Mouse (Mus musculus) induced T-regulatory cell, adult 2 months (primary cell): ENCODE data around the gene Tpte.
A peak's percentile ranks its signal among the peaks of the same experiment; 100 is the strongest.
"Not testable (repeated sequence)": the region's sequence is repeated elsewhere in the genome, so short reads cannot be mapped to it uniquely, and the experiment has no call there.

Source experiments
- DNase-seq: peaks from one replicate; pipeline ENCODE4 v3.0.0-alpha.2; 2012; ENCODE audit warnings: low read depth

Tpte gene

GRCm38 (mm10) chr8:22282999-22283491 lies at the start of gene Tpte:
Gene Tpte (plus strand): TSS chr8:22283441.
- no peak for DNase-seq

GRCm38 (mm10) chr8:22242986-22243385 lies 40.3 kb upstream of the Tpte start:
- DNase-seq: no peak

DNA sequence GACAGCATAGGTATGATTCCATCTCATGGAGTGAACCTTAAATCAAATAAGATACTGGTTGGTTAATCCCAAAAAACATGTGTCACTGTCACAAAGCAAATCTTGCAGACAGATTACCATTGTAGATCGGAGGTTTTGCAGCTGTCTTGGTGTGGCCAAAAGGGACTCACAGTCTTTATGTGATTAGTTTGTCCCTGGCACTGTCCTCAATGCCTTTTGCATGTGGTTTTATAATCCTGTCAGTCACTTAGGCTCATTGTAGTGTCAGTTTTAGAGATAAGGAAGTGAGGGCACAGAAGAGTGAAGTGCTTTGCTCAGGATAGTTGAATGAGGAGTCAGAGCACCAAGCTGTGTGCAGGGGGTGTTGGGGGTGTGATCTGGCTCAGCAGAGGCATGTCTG lies 37.6 kb upstream of the Tpte start:
- DNase-seq: no peak

GRCm38 (mm10) chr8:22247956-22248355 lies 35.3 kb upstream of the Tpte start:
- no peak for DNase-seq

DNA sequence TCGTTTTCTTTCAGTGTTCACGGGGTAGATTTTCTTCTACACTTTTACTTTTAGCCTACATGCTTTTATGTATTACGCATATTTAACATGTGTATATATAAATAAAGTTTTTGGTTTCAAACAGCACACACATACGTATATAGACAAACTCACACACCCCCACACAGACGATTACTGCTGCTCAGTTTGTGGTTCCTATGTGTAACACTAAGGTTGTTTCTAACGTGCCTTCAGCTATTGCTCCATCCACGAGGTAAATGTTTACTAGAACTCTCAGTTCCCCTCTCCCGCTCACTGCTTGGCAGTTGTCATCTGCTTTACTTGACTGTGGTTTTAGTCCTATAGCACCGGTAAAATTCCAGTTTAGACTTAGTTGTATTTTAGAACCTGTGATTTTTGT lies 34.2 kb upstream of the Tpte start:
- no peak for DNase-seq

DNA sequence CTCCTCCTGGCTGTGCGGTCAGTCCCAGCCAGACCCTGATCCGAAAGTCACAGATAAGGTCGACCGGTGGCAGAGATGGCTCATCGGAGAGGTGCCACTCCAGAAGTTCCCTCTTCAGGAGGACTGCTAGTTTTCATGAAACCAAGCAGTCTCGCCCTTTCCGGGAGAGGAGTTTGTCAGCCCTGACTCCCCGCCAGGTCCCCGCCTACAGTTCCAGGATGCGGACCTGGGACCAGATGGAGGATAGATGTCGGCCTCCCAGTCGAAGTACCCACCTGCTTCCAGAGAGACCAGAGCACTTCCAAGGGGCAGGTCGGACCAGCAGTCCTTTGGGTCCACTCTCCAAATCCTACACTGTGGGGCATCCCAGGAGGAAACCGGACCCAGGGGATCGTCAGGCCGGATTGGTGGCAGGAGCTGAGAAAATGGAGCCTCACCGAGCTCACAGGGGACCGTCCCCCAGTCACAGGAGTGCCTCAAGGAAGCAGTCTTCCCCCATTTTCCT lies 24.2 kb upstream of the Tpte start:
- no peak for DNase-seq

GRCm38 (mm10) chr8:22259531-22259930 lies 23.7 kb upstream of the Tpte start:
- no peak for DNase-seq

GRCm38 (mm10) chr8:22260091-22260722 lies 23.0 kb upstream of the Tpte start:
- DNase-seq: no peak

DNA sequence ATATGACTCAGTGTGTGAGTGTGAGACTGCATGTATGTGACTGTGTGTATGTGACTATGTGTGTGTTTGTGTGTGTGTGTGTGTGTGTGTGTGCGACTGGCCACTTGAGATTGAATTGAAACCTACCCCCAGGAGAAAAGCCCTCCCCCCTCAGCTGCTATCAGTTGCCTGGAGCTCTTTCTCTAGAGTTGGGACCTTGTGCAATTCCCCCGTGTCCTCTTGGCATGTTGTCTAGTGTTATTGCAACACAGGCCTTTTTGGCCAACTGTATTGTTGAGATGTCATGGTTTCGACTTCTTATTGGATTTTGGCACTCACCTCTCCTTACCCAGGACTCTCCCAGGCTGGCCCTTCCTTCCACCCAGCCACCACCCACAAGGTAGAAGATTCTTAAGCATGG lies 21.0 kb upstream of the Tpte start:
- no peak for DNase-seq

GRCm38 (mm10) chr8:22264292-22264691 lies 18.9 kb upstream of the Tpte start:
- no peak for DNase-seq

GRCm38 (mm10) chr8:22264787-22265186 lies 18.5 kb upstream of the Tpte start:
- DNase-seq: no peak

DNA sequence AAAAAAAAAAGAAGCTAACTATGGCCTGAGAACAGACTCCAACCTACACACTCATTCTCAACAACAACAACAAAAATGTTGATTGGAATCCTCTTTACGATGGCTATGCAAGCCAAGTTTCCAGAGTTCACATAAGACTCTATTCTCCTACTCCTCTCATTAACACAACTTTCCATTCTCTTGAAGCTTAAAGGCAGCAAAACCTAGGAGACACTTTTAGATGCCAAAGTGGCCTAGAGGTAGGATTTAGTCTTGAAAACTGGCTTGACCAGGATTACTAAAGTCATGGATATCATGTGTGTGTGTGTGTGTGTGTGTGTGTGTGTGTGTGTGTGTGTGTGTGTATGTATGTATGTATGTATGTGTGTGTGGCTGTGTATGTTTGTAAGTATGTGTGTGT lies 18.0 kb upstream of the Tpte start:
- DNase-seq: no peak

DNA sequence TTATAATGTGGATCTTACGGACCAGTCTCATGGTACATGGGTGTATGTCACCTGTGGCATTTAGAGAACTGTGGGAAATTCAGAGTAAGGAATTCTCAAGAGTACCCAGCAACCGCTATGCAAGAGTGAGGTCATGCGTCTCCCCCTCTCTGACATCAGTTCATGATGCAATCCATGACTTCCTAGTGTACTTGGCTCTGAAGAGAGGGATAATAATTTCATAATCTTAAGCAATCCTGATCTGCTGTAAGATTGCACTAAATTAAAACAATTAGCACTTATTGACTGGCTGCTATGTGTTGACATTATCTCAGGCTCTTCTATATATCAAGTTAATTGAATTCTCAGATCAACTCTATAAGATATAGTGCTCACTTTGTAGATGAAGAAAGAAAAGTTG lies 16.4 kb upstream of the Tpte start:
- DNase-seq: no peak

DNA sequence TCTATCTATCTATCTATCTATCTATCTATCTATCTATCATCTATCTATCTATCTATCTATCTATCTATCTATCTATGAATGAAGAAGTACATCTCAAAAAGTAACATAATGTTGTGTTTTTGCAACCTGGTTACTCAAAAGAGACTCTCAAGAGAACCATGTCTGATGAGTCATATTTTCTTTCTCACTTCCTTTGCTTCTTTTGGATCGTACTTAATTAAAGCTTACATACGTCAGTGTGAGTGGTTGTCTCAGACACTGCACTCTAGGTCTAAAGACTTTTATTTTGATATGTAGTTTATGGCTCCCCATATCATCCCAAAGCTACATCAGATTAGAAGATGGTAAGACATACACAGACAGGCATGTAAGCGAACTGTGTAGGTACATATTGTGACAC lies 10.1 kb upstream of the Tpte start:
- DNase-seq: peak; percentile 7

DNA sequence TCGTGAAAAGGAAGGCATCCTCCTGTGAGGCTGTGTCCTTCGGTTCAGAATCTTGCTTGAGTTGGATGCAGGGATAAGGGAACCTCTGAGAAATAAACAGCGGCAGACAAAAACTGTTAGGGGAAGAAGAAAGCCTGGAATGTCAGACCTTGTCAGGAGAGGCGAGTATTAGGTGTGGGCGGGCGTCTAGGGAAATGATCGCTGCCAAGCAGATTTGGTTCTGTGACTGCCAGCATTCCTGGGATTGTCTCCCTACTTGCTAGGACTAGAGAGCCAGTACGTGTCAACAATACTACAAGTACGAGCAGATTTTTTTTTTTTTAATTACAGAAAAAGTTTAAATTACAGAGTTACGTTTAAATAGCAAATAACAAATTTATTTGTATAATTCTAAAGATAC lies 8.6 kb upstream of the Tpte start:
- DNase-seq: no peak

DNA sequence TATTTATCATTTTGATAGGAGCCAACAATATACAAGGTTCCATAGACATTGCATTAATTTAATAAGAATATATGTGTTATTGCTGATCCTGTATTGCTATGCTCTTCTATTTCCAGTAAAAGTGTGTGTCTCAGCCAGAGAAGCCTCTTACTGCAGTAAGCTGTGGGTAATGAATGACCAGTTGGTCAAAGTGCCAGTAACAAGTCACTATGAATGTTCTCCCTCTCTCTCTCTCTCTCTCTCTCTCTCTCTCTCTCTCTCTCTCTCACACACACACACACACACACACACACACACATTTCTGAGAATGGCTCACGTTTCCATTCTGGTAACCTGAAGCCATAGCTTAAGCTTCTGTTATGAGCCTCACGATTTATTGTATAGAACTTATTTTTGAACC lies 19.1 kb downstream of the Tpte start:
- no peak for DNase-seq

- DNase-seq: no peak
Observed at GRCm38 (mm10) chr8:22302896-22303306, 19.7 kb downstream of the Tpte start.

DNA sequence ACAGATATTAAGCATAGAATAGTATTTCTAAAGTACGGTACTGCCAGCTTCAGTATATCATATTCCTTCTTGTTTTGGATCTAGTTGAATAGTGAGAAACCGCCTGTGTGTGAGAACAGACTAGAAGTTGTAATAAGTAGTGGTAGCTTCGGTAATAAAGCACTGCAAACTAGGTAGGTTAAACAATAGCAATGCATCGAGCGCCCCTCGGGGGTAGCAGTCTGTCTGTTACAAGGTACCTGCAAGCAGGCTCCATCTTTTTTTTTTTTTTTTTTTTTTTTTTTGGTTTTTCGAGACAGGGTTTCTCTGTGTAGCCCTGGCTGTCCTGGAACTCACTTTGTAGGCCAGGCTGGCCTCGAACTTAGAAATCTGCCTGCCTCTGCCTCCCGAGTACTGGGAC lies 20.8 kb downstream of the Tpte start:
- DNase-seq: not testable (repeated sequence)

GRCm38 (mm10) chr8:22306999-22307398 lies 23.8 kb downstream of the Tpte start:
- no peak for DNase-seq

DNA sequence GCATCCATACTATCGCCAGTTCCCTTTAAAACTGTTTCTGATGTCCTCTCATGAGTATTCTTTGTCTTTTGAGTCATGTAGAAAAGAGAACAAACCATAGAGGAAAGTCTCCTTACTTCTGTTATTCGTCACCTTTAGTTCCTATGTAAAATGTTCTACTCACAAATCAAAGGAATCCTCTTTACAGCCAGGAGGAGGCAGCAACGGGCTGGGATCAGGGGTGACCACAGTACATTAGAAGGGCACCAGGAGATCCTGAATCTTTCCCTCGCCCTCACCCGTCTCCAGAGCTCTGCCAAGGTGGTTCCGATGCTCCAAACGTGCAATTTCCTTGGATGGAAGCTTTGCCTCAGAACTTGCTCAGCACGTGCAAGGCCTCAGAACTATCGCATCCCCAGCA lies 28.2 kb downstream of the Tpte start:
- peak; percentile 6 for DNase-seq

GRCm38 (mm10) chr8:22335426-22335825 lies 52.2 kb downstream of the Tpte start:
- DNase-seq: no peak

- no peak for DNase-seq
Observed at GRCm38 (mm10) chr8:22359359-22359758, 76.1 kb downstream of the Tpte start.

GRCm38 (mm10) chr8:22359882-22360281 lies 76.6 kb downstream of the Tpte start:
- DNase-seq: no peak

GRCm38 (mm10) chr8:22376311-22376710 lies 93.1 kb downstream of the Tpte start:
- DNase-seq: no peak
